Mouse (Mus musculus): ENCODE measurements around the gene Wdr54. TPM values are rescaled to one million over a fixed set of nuclear protein-coding genes. Genes with fewer than 3 reads are reported as not detected.

Gene Wdr54
- 10 to 100 TPM; 31.8 to 39.1 (median 34.5) TPM for total RNA-seq (2022)

DNA sequence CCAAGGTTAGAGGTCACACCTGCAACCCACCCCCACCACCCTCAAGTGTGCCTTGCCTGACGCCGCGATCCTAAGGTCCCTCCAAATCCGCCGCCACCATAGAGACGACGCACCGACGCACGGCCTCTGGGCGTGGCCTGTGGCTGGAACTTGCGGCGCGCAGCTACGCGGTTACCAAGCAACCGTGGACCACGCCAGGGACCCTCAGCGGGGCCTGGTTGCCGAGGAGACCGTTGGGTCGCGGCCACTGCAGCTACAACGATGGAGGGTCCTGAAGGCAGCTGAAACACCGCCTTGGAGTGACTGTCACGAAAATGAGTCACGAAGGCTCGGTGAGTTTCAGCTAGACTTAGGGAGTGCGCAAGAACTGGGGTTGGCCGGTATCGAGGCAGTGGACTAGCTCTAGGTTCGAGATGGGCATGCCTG, at the start of gene Wdr54, which contains the start of gene 1700003E16Rik:
Gene Wdr54, minus strand, starts transcription at position 139 of the 426 bp plus-strand sequence.
Gene 1700003E16Rik, plus strand, starts transcription at position 146 of the 426 bp plus-strand sequence.
- peak; percentile 68 to 75 for DNase-seq (ENCODE audit: low spot score in 2 of 2)

DNA sequence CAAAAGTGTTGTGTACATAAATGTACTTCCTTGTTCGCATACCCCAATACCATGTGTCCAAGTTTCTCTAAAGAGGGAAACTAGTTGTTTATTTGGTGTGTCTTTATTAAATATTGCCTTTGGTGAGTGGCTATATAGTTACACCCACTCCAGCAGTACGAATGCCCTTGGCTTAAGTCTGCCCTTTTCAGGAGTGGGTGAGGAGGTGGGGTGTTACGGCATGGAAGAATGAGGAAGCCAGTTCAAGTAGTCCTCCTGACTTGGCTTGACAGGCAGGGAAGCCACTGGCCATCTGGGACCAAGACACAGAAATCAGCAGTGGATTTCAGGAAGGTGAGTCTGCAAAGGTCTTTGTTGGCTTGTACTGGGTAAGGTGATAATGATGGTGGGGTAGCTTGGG, 49.7 kb upstream of the Wdr54 start:
- no peak for DNase-seq (ENCODE audit: low spot score in 2 of 2)

- no peak for DNase-seq (ENCODE audit: low spot score in 2 of 2)
These were observed 47.1 kb upstream of the Wdr54 start for GRCm38 (mm10) chr6:83203320-83203719.

- DNase-seq (ENCODE audit: low spot score in 2 of 2): peak in 1 of 2 experiments; percentile 60
These were observed 41.3 kb upstream of the Wdr54 start for GRCm38 (mm10) chr6:83197345-83198004.

DNA sequence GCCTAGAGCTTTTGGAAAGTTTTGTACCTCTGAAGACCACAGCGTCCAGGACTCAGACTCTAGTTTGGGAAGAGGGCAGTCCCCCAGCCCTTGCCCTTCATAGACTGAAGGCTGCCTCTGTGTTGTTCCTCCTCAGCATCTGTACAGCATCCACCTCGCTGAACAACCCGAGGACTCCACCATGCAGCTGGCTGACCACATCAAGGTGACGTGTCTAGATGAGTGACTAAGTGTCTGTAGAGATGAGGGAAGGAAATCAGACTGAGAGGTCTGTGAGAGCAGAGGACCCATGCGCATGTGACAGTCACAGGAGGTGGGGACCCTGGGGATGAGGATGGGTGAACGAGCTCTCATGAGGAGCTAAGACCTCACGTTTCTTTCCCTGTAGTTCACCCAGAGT, 37.4 kb upstream of the Wdr54 start:
- DNase-seq (ENCODE audit: low spot score in 2 of 2): no peak

DNA sequence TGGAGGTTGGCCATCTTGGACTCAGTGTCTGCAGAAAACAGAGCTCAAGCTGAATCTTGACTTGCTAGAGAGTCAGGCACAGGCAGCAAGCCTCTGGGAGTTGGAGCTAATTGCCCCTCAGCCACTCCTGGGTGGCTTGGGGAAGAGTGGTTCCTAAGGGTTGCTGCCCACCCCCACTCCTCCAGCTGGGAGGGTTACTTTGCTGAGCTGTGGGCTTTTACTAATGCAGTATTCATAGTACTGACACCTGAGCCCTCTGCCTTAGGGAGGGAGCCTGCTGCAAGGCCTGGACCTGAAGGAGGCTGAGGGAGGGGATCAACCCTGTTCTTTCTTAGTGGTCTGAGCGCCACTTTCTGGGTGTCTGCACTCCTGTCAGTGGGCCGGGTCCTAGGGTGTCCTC, 30.7 kb upstream of the Wdr54 start:
- DNase-seq (ENCODE audit: low spot score in 2 of 2): no peak

GRCm38 (mm10) chr6:83185895-83186861, 30.0 kb upstream of the Wdr54 start:
- DNase-seq (ENCODE audit: low spot score in 2 of 2): peak; percentile 74 to 94

- no peak for DNase-seq (ENCODE audit: low spot score in 2 of 2)
These were observed 28.8 kb upstream of the Wdr54 start for GRCm38 (mm10) chr6:83184858-83185435.

- DNase-seq (ENCODE audit: low spot score in 2 of 2): no peak
These were observed 24.4 kb upstream of the Wdr54 start for GRCm38 (mm10) chr6:83180605-83181004.

DNA sequence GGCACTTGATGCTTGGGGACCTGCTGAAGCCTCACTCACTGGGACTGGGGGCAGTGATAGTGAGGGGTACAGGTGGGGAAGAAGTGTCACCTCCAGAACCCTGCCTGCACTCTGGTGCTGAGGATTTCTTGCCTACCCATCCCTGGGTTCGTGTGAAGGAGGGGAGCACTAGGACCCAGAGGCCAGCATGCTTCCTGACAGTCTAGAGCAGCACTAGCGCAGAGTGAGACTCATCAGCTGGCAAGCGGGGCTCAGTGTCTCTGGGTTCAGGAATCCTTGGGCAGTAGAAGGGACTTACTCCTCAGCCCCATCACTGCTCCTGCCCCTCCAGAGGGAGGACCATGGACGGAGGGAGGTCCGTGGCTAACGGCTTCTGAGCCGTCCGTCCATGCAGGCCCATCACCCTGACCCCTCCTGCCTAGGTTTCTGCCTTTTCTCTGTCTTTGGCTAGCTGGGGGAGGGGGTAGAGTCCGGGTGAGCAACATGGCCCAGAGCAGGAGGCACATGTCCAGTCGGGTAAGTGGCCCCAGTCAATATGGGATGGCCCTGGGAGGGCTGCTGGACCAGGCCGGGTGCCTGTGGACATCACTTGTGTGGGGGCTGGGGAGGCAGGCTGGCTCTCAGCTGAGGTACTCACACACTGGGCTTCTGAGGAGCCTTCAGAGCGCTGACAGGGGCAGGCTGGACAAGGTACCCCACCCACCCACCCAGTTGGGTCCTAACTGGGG, 23.4 kb upstream of the Wdr54 start:
- DNase-seq (ENCODE audit: low spot score in 2 of 2): peak in 1 of 2 experiments; percentile 58

DNA sequence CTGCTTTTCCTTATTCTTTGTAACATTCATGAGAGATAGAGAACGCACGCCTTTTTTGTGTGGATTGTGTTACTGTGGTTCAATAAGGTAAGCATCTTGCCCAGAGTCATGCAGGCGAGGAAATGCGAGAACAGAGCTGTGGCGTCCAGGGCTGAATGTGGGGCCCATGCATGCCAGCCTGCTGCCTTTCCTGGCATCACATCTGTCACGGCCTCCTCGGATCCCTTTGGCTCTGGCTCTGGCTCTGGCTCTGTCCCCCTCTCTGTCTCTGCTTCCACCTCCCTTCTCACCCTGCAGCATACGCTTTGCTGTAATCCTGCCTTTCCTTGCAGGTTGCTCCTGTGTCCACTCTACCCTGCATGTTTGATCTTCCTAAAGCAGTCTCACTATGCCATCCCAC, 19.8 kb upstream of the Wdr54 start:
- no peak for DNase-seq (ENCODE audit: low spot score in 2 of 2)

DNA sequence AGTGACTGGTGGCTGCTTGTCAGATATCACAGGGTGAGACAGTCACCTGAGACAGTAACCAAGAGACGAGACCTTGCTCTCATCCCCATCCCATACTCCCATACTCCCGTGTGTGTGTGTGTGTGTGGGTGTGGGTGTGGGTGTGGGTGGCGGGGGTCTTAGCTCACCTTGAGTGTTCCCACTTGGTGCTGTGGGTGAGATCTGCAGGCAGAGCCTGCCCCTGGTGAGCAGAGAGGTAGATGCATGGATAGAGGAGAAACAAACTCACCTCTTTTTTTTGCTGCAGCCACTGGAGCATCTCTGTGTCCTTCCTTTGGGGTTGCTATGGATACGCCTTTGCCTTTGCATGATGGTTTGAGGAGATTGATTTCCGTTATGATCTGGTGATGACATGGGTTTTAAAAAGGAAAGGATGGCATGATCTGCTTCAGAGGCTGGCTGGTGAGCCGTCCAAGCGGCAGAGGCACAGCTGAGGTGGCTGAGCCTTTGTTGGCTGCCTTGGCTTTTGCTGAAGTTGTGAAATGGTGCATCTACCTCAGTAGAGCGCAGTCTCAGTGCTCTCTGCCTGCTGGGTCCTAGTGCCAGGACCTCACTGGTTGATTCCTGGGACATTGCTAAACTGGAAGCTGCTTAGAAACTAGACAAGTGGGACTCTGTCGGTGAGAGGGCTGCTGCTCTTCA, 16.2 kb upstream of the Wdr54 start:
- peak; percentile 54 to 60 for DNase-seq (ENCODE audit: low spot score in 2 of 2)

DNA sequence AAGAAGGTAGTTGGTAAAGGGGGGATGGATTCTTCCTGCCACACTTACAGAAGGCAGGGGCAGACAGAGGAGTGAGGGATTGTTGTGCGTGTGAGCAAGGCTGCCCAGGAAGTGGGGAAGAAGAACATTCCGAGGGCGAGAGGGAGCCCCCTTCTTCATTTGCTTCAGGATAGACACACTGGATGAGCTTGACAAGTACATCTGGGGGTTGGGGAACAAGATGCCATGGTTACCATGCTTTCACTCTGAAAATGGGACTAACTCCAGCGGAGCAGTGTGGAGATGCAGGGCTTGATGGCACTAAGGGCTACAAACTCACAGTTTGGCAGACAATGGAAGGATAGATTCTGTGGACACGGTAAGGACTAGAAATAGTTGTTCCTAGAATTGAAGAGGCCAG, 14.9 kb upstream of the Wdr54 start:
- no peak for DNase-seq (ENCODE audit: low spot score in 2 of 2)

DNA sequence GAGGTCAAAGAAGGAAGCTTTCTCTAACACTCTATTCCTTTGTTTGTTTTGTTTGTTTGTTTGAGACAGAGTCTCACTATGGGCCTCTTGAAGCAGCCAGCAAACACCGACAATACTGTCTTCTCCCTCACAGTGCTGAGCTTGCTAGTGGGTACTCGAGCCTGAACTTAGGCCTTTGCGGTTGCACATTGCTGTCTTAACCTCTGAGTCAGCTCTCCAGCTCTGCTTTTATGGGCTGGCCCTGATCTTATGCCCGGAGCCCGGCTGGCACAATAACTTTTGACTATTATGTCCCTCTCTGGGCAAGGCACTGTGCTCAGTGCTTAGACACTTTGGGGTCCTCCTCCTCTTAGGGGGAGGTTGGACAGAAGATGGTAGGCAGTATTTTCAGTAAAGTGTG, 13.7 kb upstream of the Wdr54 start:
- no peak for DNase-seq (ENCODE audit: low spot score in 2 of 2)

- no peak for DNase-seq (ENCODE audit: low spot score in 2 of 2)
These were observed 10.0 kb upstream of the Wdr54 start for GRCm38 (mm10) chr6:83166243-83166630.

DNA sequence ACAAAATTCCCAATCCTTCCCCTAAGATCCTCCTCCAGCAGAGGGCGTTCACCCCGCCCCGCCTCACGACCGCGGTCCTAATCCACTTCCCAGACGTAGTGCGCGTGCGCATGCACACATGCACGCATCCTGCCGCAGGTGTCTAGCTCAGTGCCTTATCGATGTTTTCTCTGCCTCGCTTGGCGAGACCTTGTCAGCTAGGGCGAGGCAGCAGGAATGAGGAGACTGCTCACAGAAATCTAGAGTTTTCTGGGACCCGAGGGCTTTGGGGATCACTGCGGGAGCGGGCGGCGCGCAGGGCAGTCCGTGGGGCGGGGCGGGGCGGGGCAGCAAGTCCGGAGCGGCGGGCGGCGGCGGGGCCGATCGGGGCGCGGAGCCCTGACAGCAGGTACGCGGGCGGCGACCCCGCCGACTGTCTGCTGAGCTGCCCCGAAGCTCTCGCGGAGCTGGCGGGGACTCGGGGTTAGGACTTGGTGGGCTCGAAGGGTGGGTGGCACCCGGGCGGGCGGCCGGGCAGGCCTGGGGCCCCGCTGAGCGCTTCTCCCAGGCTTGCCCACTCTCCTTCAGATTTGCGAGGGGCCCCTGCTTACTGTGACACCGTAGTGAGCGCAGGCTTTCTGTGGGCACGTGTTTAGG, 9.5 kb upstream of the Wdr54 start, which contains the start of gene Dctn1:
Gene Dctn1, plus strand, starts transcription at position 314 of the 636 bp plus-strand sequence.
- DNase-seq (ENCODE audit: low spot score in 2 of 2): peak; percentile 88 to 90

DNA sequence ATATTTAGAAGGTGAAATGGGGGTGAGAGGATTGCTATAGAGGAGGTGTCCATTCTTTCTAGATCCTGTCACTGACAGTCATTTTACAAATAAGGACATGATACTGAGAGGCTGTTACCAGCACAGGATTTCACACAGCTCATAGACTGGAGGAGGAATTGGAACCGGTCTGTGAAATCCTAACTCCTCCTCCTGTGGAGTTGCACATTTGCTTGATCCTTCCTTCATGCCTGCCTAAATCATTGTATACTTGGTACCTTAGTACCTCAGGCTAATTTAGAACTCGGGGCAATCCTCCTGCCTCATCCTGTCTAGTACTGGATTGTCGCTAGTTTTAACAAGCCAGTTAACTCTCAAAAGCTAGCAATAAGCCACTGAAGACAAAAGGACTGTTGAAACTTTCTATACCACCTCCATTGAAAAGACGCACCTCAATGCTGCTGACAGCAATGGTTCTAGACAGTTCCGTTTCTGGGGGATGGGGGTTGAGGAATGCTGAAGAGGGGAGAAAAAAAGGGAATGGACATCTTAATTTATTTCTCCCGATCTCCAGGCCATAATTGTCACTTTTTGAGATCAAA, 8.9 kb upstream of the Wdr54 start:
- no peak for DNase-seq (ENCODE audit: low spot score in 2 of 2)

DNA sequence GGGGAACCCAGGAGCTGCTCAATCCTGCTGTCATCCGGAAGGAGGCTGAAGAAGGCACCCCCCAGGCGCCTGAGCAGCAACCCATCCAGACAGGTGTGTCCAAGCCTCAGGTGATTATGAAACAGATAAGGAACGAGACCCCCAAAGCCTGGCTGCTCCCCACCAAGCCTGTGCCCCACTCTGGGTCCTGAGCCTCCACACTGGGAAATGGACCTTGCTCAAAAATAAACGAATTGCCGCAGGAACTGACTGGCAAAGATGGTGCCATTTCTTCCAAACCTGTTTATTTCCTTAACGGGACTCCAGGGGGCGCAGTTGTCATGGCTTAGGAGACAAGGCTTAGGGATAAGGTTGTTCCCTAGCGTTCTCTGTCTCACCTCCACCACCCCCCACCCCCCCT, 6.5 kb upstream of the Wdr54 start:
- no peak for DNase-seq (ENCODE audit: low spot score in 2 of 2)

- no peak for DNase-seq (ENCODE audit: low spot score in 2 of 2)
These were observed 5.9 kb upstream of the Wdr54 start for GRCm38 (mm10) chr6:83161921-83162641.
